Mouse (Mus musculus): ENCODE measurements around the gene Slc5a4a. TPM values are rescaled to one million over a fixed set of nuclear protein-coding genes. Genes with fewer than 3 reads are reported as not detected.
A peak's percentile ranks its signal among the peaks of the same experiment; 100 is the strongest.

The Slc5a4a gene
- total and polyA plus RNA-seq, 3 experiments = not detected

DNA sequence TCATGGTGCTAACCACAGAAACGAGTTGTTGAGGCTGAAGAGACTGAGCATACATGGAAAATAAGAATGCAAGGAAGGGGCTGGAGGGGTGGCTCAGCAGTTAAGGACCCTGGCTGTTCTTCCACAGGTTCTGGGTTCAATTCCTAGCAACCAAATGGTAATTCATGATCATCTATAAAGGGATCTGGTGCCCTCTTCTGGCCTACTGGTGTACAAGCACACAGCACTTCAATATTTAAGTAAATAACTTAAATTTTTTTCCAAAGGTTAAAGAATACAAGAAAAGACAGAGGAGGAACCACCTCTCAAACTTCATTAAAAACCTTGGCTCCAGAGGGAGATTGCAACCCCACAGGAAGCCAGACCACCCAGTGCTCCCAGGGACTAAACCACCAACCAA is 82.4 kb downstream of the Slc5a4a start:
- no peaks in the 10 kb centered on the region for H3K27me3 ChIP-seq (ENCODE audit: control insufficient read depth in 1 of 2, insufficient read depth in 2 of 2, low read length in 2 of 2)
- H3K27ac ChIP-seq (ENCODE audit: control insufficient read depth, low read depth, low read length) = no peak overlapping the region
- no peaks in the 10 kb centered on the region for H3K36me3 ChIP-seq (ENCODE audit: control insufficient read depth in 1 of 2, insufficient read depth in 2 of 2, low read length in 2 of 2)
- H3K9ac ChIP-seq (ENCODE audit: control insufficient read depth, low read depth, low read length, poor library complexity, severe bottlenecking) = no peak overlapping the region
- no peaks in the 10 kb centered on the region for H3K4me1 ChIP-seq (ENCODE audit: control insufficient read depth in 1 of 2, insufficient read depth in 2 of 2, low read length in 2 of 2)
- TF ChIP-seq RAD21 (IDR thresholded peaks at IDR 0.05; ENCODE audit: low read depth, low read length) (peak; percentile 44), CTCF (IDR thresholded peaks at IDR 0.05 in 2 of 3, conservative IDR thresholded peaks at IDR 0.05 in 1 of 3; ENCODE audit: control insufficient read depth in 1 of 3, insufficient read depth in 1 of 3, low read depth in 2 of 3, low read length in 3 of 3, poor library complexity in 1 of 3, severe bottlenecking in 1 of 3) (peak; percentile 4 to 59 (median 59); a peak in 4 of 6 replicates), HCFC1 (IDR thresholded peaks at IDR 0.05; ENCODE audit: low read depth, low read length) (no peak), SMC3 (IDR thresholded peaks at IDR 0.05; ENCODE audit: low read depth, low read length) (peak; percentile 36), ZC3H11A (IDR thresholded peaks at IDR 0.05; ENCODE audit: low read depth, low read length) (peak; percentile 24; the same call in 1 of the 2 replicates), ZMIZ1 (IDR thresholded peaks at IDR 0.05; ENCODE audit: low read depth, low read length) (no peak), MAZ (IDR thresholded peaks at IDR 0.05; ENCODE audit: low read depth, low read length) (0 out of 2 replicates have a peak, but pooled peaks have one; percentile 24)
- no peaks in the 10 kb centered on the region for H3K9me3 ChIP-seq (replicated peaks; ENCODE audit: insufficient read depth, low read length)
- H3K79me2 ChIP-seq (ENCODE audit: control insufficient read depth, insufficient read depth, low read length, poor library complexity) = no peaks in the 10 kb centered on the region
- no peak overlapping the region for H3K4me3 ChIP-seq (ENCODE audit: control insufficient read depth in 1 of 2, insufficient read depth in 1 of 2, low read depth in 2 of 2, low read length in 2 of 2)
- peak; percentile 47 for DNase-seq (ENCODE audit: low read depth, low spot score)

- H3K9ac ChIP-seq (ENCODE audit: control insufficient read depth, low read depth, low read length, poor library complexity, severe bottlenecking) = peak within 1 kb of the TSS; percentile 71
- no peaks in the 10 kb centered on the region for H3K27me3 ChIP-seq (ENCODE audit: control insufficient read depth in 1 of 2, insufficient read depth in 2 of 2, low read length in 2 of 2)
- no peaks in the 10 kb centered on the region for H3K79me2 ChIP-seq (ENCODE audit: control insufficient read depth, insufficient read depth, low read length, poor library complexity)
- H3K27ac ChIP-seq (ENCODE audit: control insufficient read depth, low read depth, low read length) = peak within 1 kb of the TSS; percentile 36
- no peaks in the 10 kb centered on the region for H3K9me3 ChIP-seq (replicated peaks; ENCODE audit: insufficient read depth, low read length)
- H3K36me3 ChIP-seq (ENCODE audit: control insufficient read depth in 1 of 2, insufficient read depth in 2 of 2, low read length in 2 of 2) = peaks cover 0 to 3% of the 10 kb centered on the region in 2 experiments; a peak in 2 of 4 replicates
- DNase-seq (ENCODE audit: low read depth, low spot score) = peak; percentile 95
- peak within 1 kb of the TSS; percentile 71 to 72 for H3K4me3 ChIP-seq (ENCODE audit: control insufficient read depth in 1 of 2, insufficient read depth in 1 of 2, low read depth in 2 of 2, low read length in 2 of 2)
- 0 out of 4 replicates have a peak, but pooled peaks cover 0 to 4% of the 10 kb centered on the region in 2 experiments for H3K4me1 ChIP-seq (ENCODE audit: control insufficient read depth in 1 of 2, insufficient read depth in 2 of 2, low read length in 2 of 2)
- TF ChIP-seq MAX (IDR thresholded peaks at IDR 0.05; ENCODE audit: low read length) = peak; percentile 31; the same call in 1 of the 2 replicates
- TF ChIP-seq POLR2AphosphoS5 (IDR thresholded peaks at IDR 0.05; ENCODE audit: borderline replicate concordance, low read depth, low read length) = no peak
- TF ChIP-seq USF2 (IDR thresholded peaks at IDR 0.05; ENCODE audit: borderline replicate concordance in 1 of 2, insufficient read depth in 1 of 2, low read depth in 1 of 2, low read length in 2 of 2) = no peak
- TF ChIP-seq CTCF (IDR thresholded peaks at IDR 0.05 in 2 of 3, conservative IDR thresholded peaks at IDR 0.05 in 1 of 3; ENCODE audit: control insufficient read depth in 1 of 3, insufficient read depth in 1 of 3, low read depth in 2 of 3, low read length in 3 of 3, poor library complexity in 1 of 3, severe bottlenecking in 1 of 3) = 0 out of 6 replicates have a peak, but pooled peaks of 1 of the 3 experiments have one; percentile 7
- no peak for TF ChIP-seq ZC3H11A (IDR thresholded peaks at IDR 0.05; ENCODE audit: low read depth, low read length)
- no peak for TF ChIP-seq EP300 (IDR thresholded peaks at IDR 0.05; ENCODE audit: low read depth in 1 of 2, low read length in 2 of 2)
- TF ChIP-seq HCFC1 (IDR thresholded peaks at IDR 0.05; ENCODE audit: low read depth, low read length) = peak; percentile 68
- TF ChIP-seq NRF1 (IDR thresholded peaks at IDR 0.05; ENCODE audit: insufficient read depth, low read depth, low read length, poor library complexity, severe bottlenecking) = peak; percentile 96
- TF ChIP-seq KAT2A (conservative IDR thresholded peaks at IDR 0.05; ENCODE audit: low read depth, low read length) = no peak
- TF ChIP-seq MYB (IDR thresholded peaks at IDR 0.05; ENCODE audit: low read depth, low read length) = no peak
- TF ChIP-seq GATA1 (IDR thresholded peaks at IDR 0.05; ENCODE audit: low read depth, low read length) = no peak
- peak; percentile 82 for TF ChIP-seq TBP (IDR thresholded peaks at IDR 0.05; ENCODE audit: low read depth, low read length)
- no peak for TF ChIP-seq ZNF384 (IDR thresholded peaks at IDR 0.05; ENCODE audit: low read depth, low read length)
- no peak for TF ChIP-seq CHD2 (IDR thresholded peaks at IDR 0.05; ENCODE audit: low read length)
- TF ChIP-seq ETS1 (IDR thresholded peaks at IDR 0.05; ENCODE audit: low read depth, low read length) = no peak
- TF ChIP-seq SMC3 (IDR thresholded peaks at IDR 0.05; ENCODE audit: low read depth, low read length) = no peak
- TF ChIP-seq TCF12 (IDR thresholded peaks at IDR 0.05; ENCODE audit: low read depth, low read length) = peak; percentile 62
- TF ChIP-seq MAFK (IDR thresholded peaks at IDR 0.05; ENCODE audit: borderline replicate concordance, low read depth, low read length) = no peak
- TF ChIP-seq ELF1 (IDR thresholded peaks at IDR 0.05; ENCODE audit: low read depth, low read length) = peak; percentile 42; the same call in 1 of the 2 replicates
- TF ChIP-seq E2F4 (IDR thresholded peaks at IDR 0.05; ENCODE audit: borderline replicate concordance, low read depth, low read length) = no peak
- no peak for TF ChIP-seq BHLHE40 (IDR thresholded peaks at IDR 0.05; ENCODE audit: borderline replicate concordance, low read depth, low read length)
- peak; percentile 58; the same call in 1 of the 2 replicates for TF ChIP-seq POLR2AphosphoS2 (IDR thresholded peaks at IDR 0.05; ENCODE audit: low read length)
- no peak; the same call in 1 of the 2 replicates for TF ChIP-seq USF1 (IDR thresholded peaks at IDR 0.05; ENCODE audit: low read depth, low read length)
- peak; percentile 64 for TF ChIP-seq MXI1 (IDR thresholded peaks at IDR 0.05; ENCODE audit: low read depth, low read length)
- no peak for TF ChIP-seq RAD21 (IDR thresholded peaks at IDR 0.05; ENCODE audit: low read depth, low read length)
Measured at GRCm38 (mm10) chr10:76237341-76238225, 90.3 kb downstream of the Slc5a4a start, which contains the start of gene Prmt2. TSS of gene Prmt2 (minus strand) at chr10:76237865.
